Mouse (Mus musculus) kidney, embryonic 14.5 days (tissue): ENCODE measurements around the gene Susd2. TPM values are rescaled to one million over a fixed set of nuclear protein-coding genes. Genes with fewer than 3 reads are reported as not detected.
A peak's percentile ranks its signal among the peaks of the same experiment; 100 is the strongest.

Experiments used
- ATAC-seq: fragments of 200-750 bp; cut with Nextera tagmentation; 2 replicates; pipeline ENCODE4 v1.8.0; 2017; ENCODE audit warnings: moderate number of reproducible peaks, mild to moderate bottlenecking, moderate TSS enrichment, moderate library complexity; ENCODE audit not compliant: low FRiP score, low TSS enrichment
- H3K27ac ChIP-seq: fragments of 300-500 bp; sonication (generic); 2 replicates; pipeline ENCODE4 v1.5.1; 2014; ENCODE audit warnings: low read depth, mild to moderate bottlenecking, low read length, moderate library complexity, mixed read lengths
- H3K27me3 ChIP-seq: fragments of 300-500 bp; sonication (generic); 2 replicates; pipeline ENCODE4 v1.6.1; 2014; ENCODE audit warnings: mild to moderate bottlenecking, low read length; ENCODE audit not compliant: control insufficient read depth, insufficient read depth
- H3K36me3 ChIP-seq: fragments of 300-500 bp; sonication (generic); 2 replicates; pipeline ENCODE4 v1.6.1; 2014; ENCODE audit warnings: low read length, mixed read lengths; ENCODE audit not compliant: control insufficient read depth, insufficient read depth
- H3K4me1 ChIP-seq: fragments of 300-500 bp; sonication (generic); 2 replicates; pipeline ENCODE4 v1.6.1; 2014; ENCODE audit warnings: low read length, mixed read lengths; ENCODE audit not compliant: control insufficient read depth, insufficient read depth
- H3K4me2 ChIP-seq: fragments of 300-500 bp; sonication (generic); replicated peaks from 2 replicates; pipeline ENCODE4 v1.6.1; 2014; ENCODE audit warnings: low read depth, mild to moderate bottlenecking, low read length
- H3K4me3 ChIP-seq: fragments of 300-500 bp; sonication (generic); 2 replicates; pipeline ENCODE4 v1.5.1; 2014; ENCODE audit warnings: mild to moderate bottlenecking, low read length
- H3K9ac ChIP-seq: fragments of 300-500 bp; sonication (generic); 2 replicates; pipeline ENCODE4 v1.6.1; 2014; ENCODE audit warnings: low read depth, mild to moderate bottlenecking, low read length, moderate library complexity
- H3K9me3 ChIP-seq: fragments of 300-500 bp; sonication (generic); 2 replicates; pipeline ENCODE4 v1.6.1; 2016; ENCODE audit warnings: low read length; ENCODE audit not compliant: control insufficient read depth
- WGBS: fragments of 180-500 bp; shearing (Covaris S2); extraction: QIAGEN DNeasy Blood & Tissue Kit; methylation state at CpG from one replicate; pipeline ENCODE4 v1.1.7; 2014; 5-methylcytosine and 5-hydroxymethylcytosine counted together
- polyA plus RNA-seq: library from polyadenylated mRNA; unstranded; fragments of >200 nt; fragmentation: Nextera tagmentation; extraction: Ambion mirVana; gene quantifications from 2 replicates; pipeline ENCODE4 v1.2.1, GENCODE M21; 2014

The Susd2 gene
- polyA plus RNA-seq = 4.2 and 9.2 TPM in 2 replicates

DNA sequence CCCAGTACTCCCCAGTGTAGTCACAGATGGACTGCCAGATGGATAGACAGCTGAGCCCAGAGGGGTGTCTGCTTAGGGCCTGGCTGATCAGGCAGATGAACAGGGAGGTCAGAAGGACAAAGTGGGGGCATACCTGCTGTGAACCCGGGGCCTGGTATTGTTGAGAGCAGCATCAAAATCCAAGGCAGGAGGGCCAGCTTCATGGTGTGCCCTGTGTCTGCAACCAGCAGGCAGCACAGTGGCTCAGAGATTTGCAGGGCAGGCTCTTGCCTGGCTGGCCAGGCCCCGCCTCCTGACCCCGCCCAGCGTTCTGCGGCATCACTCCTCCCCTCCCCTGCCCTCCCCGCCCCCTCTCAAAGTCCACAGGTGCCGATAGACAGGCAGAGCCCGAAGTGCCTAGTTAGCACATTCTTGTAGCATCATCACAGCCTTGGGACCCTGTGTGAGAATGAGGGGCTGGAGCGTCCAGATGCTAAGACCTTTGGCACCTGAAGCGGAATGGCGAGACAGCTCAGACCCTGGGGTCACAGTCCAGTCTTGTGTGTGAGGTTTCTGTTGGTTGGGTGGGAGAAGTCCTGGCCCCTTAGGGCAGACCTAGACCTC lies at the start of gene Susd2:
Gene Susd2 (minus strand): TSS at position 268 of the 603 bp plus-strand sequence.
- no peak within 1 kb of the TSS for H3K9ac ChIP-seq
- ATAC-seq = peak; percentile 63
- no peak within 1 kb of the TSS for H3K4me3 ChIP-seq
- WGBS = 5% methylated on average over 11 of the region's 11 CpGs
- 0 out of 2 replicates have a peak within 1 kb of the TSS, but pooled peaks have one; percentile 8 for H3K27ac ChIP-seq
- H3K4me2 ChIP-seq = peak within 1 kb of the TSS; percentile 34
- H3K27me3 ChIP-seq = no peaks in the 10 kb centered on the region
- H3K9me3 ChIP-seq = no peaks in the 10 kb centered on the region
- H3K4me1 ChIP-seq = peaks cover 9% of the 10 kb centered on the region
- peaks cover 2% of the 10 kb centered on the region; the same call in 1 of the 2 replicates for H3K36me3 ChIP-seq

DNA sequence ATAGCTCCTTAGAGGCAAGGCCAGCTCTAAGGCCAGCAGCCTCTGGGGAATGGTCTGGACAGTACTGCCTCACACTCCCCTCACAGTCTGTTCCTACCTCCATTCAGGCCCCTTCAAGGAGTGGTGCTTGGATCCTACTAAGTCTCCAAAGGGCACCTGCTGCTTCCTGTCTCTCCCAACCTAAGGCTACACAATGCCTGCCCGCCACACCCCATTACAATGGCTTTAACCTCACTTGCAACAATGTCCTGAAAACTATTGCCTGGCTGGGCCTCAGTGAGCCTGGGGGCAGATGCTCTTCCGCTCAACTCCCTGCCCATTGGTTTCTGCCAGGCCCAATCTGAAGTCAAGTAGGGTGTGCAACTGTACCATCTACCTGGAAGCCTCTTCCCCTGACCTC lies 44.8 kb upstream of the Susd2 start:
- 98% methylated on average over 2 of the region's 2 CpGs for WGBS
- no peak overlapping the region for H3K4me3 ChIP-seq
- no peak for ATAC-seq
- H3K27ac ChIP-seq = no peak overlapping the region
- H3K27me3 ChIP-seq = no peaks in the 10 kb centered on the region
- no peak overlapping the region for H3K4me2 ChIP-seq
- peaks cover 41% of the 10 kb centered on the region for H3K36me3 ChIP-seq
- no peak overlapping the region for H3K9ac ChIP-seq
- no peaks in the 10 kb centered on the region for H3K9me3 ChIP-seq
- peaks cover 6% of the 10 kb centered on the region for H3K4me1 ChIP-seq

DNA sequence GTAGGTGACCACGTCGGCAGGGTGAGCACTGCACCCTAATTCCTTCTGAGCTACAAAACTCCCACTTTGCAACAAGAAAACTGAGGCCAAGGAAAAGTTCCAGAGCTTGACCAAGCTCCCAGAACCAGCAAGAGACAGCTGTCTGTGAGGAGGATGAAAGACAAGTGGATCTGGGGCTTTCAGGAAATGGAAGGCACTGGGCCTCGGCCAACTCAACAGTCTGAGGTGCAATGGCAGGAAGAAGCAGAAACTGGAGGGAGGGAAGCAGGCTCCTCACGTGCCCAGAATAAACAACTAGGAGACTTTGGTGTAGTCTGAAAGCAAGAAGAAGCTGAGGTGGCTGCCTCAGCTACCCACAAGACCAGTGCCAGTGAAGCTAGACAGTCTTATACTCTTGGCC lies 42.9 kb upstream of the Susd2 start:
- H3K9me3 ChIP-seq = no peaks in the 10 kb centered on the region
- H3K4me2 ChIP-seq = no peak overlapping the region
- H3K4me1 ChIP-seq = no peaks in the 10 kb centered on the region
- no peaks in the 10 kb centered on the region for H3K27me3 ChIP-seq
- WGBS = 82% methylated on average over 4 of the region's 4 CpGs
- no peak overlapping the region for H3K9ac ChIP-seq
- no peak overlapping the region for H3K27ac ChIP-seq
- no peak for ATAC-seq
- H3K4me3 ChIP-seq = no peak overlapping the region
- H3K36me3 ChIP-seq = peaks cover 38% of the 10 kb centered on the region

DNA sequence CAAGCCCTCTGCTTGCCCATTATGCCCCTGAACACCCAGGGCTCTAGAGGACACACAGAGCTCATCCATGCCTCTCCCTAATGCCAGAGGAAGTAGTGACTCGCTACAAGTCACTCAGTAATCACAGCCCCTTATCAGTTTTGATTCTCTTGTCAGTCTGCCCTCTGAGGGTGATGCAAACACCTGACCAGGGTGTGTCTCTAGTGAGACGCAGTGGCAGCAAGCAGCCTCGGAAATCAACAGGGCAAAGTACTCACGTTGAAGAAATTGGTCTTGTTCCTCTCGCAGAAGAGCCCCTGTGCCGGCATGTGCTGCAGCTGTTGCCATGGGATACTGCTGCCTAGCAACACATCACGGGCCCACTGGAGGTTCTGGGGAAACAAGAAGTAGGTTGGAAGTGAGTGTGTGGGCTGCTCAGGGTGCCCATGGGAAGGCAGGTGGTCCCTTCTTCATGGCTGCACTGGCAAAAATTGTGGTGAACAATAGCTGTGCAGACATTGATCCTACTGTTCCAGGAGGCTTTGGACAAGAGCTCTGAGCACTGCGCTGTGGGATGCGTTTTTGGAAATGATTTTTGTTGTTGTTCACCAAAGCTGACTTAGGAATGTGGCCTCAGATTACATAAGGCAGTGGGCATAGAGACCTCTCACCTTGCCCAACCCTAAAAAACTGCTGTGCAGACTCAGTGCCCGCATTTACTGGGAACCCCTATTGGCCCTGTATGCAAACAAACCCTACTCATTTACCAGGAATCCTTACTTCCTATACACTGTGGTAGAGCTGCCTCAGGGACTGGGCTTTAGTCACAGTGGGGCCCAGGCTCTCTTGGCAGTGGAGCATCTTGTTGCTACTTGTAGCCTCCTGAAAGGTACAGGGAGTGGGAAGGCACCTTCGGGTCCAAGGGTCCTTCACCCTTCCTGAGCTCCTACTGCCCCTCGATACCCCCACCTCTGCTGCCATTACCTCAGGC lies 40.5 kb upstream of the Susd2 start:
- Histone ChIP-seq H3K4me3 (no peak overlapping the region), H3K4me2 (no peak overlapping the region), H3K27me3 (no peaks in the 10 kb centered on the region), H3K9ac (no peak overlapping the region), H3K27ac (no peak overlapping the region), H3K9me3 (no peaks in the 10 kb centered on the region), H3K4me1 (no peaks in the 10 kb centered on the region), H3K36me3 (peaks cover 30% of the 10 kb centered on the region; the same call in 1 of the 2 replicates)
- WGBS = 70% methylated on average over 12 of the region's 12 CpGs
- no peak for ATAC-seq

DNA sequence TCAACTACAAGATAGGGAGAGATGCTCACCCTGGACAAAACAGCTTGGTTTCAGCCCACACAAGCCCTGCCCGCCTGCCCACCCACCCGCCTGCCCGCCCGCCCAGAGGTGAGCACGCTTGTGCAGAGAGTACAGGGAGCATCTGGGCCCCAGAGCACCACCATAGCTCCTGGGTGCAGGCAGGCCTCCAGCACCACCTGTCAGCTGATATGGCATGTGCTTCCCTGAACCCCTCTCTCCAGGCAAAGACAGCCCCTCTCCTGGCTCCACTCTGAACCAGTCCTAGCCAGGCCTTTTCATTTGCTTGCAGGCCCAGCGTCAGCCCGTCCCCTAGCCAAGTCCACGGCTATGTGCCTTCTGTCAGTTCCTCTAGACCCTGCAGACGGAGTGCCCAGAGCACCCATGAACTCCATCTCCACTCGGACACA lies 36.8 kb upstream of the Susd2 start:
- Histone ChIP-seq H3K9me3 (no peaks in the 10 kb centered on the region), H3K4me3 (no peak overlapping the region), H3K27ac (no peak overlapping the region), H3K36me3 (peaks cover 28% of the 10 kb centered on the region), H3K4me2 (no peak overlapping the region), H3K27me3 (no peaks in the 10 kb centered on the region), H3K4me1 (no peaks in the 10 kb centered on the region), H3K9ac (no peak overlapping the region)
- WGBS = 92% methylated on average over 10 of the region's 10 CpGs
- no peak for ATAC-seq

DNA sequence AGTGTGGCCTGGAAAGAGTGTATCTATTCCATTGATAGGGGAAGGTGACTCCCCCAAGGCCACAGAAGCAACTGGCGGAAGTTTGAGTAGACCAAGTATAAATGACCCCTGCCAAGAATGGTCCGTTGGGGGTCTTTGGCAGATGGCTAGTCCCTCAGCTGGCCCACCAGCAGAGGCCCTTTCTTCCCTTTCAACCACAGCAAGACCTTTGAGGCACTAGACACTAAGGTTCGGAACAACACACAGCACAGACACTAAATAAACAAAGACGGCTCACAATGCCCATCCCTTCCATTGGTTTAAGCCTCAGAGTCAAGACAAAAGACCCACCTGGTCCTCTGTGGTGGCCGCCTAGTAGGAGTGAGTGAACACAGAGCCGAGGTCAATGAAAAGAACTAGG lies 35.4 kb upstream of the Susd2 start:
- 89% methylated on average over 6 of the region's 6 CpGs for WGBS
- Histone ChIP-seq H3K4me2 (no peak overlapping the region), H3K36me3 (peaks cover 30% of the 10 kb centered on the region)

DNA sequence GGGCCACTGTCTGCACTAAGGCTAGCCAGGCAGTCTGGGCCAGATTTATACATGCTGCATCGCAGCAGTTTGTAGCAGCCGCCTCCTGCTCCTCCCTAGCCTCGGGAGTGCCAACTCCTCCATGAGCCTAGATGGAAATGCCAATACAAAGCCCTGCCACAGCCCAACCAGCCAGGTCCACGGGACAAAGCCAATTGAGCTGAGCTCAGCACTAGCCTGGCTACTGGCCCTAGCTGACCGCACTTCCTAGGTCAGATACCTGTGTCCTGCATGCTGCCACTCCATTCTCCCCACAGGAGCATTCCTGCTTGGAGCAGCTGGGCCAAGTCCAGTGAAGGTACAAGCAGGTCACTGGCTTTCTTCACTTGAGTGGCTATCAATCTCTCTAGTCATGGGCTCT lies 34.2 kb upstream of the Susd2 start:
- Histone ChIP-seq H3K27ac (no peak overlapping the region), H3K4me1 (no peaks in the 10 kb centered on the region), H3K4me3 (no peak overlapping the region), H3K9me3 (no peaks in the 10 kb centered on the region), H3K36me3 (peaks cover 21% of the 10 kb centered on the region), H3K9ac (no peak overlapping the region), H3K4me2 (no peak overlapping the region), H3K27me3 (no peaks in the 10 kb centered on the region)
- WGBS = 76% methylated on average over 5 of the region's 5 CpGs
- ATAC-seq = no peak

More for the DNA sequence above, 35.4 kb upstream of the Susd2 start:
- Histone ChIP-seq H3K4me1 (no peaks in the 10 kb centered on the region), H3K4me3 (no peak overlapping the region), H3K27me3 (no peaks in the 10 kb centered on the region), H3K9ac (no peak overlapping the region), H3K9me3 (no peaks in the 10 kb centered on the region), H3K27ac (no peak overlapping the region)
- no peak for ATAC-seq

DNA sequence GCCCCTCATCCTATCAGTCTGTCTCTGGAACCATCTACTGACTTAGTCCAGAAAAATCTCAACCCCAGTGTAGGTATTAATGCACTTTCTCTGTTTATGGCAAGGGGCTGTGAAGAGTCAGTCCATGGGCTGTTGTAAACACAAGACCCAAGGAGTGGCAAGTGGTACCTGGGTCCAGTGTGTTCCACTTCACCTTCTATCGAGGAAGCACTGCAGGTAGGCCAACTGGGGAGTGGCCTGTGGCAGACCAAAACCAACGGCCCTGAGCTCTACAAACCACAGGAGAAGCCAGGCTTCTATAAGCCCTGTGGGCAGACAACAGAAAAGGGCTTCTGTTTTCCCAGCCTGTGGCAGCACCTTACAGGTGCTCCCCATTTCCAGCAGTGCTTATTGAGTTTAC lies 33.8 kb upstream of the Susd2 start:
- H3K4me3 ChIP-seq = no peak overlapping the region
- no peaks in the 10 kb centered on the region for H3K27me3 ChIP-seq
- no peak overlapping the region; the same call in 1 of the 2 replicates for H3K27ac ChIP-seq
- H3K36me3 ChIP-seq = peaks cover 17% of the 10 kb centered on the region
- no peak overlapping the region for H3K4me2 ChIP-seq
- no peak overlapping the region for H3K9ac ChIP-seq
- no peak for ATAC-seq
- WGBS = 84% methylated on average over 2 of the region's 2 CpGs
- H3K4me1 ChIP-seq = no peaks in the 10 kb centered on the region
- H3K9me3 ChIP-seq = no peaks in the 10 kb centered on the region
